Mouse (Mus musculus) bone marrow macrophage, adult 2 months (primary cell): ENCODE data around the gene Hc.

Experiments
- CTCF ChIP-seq: IDR thresholded peaks from 2 replicates; pipeline ENCODE4 v1.5.1; 2012; ENCODE audit warnings: low read depth, mild to moderate bottlenecking, low read length, moderate library complexity
- POLR2A ChIP-seq: IDR thresholded peaks from 2 replicates; pipeline ENCODE4 v1.6.1; 2012; ENCODE audit warnings: mild to moderate bottlenecking, low read depth, low read length, borderline replicate concordance

GRCm38 (mm10) chr2:34944761-34945160 lies 116.5 kb downstream of the Hc start:
- TF ChIP-seq CTCF = no peak
- TF ChIP-seq POLR2A = no peak
